Mouse (Mus musculus): ENCODE measurements around the gene Egflam. TPM values are rescaled to one million over a fixed set of nuclear protein-coding genes. Genes with fewer than 3 reads are reported as not detected.

Egflam gene
- polyA plus RNA-seq, 1 experiment from 2014 or later = 8.2 TPM

- Histone ChIP-seq H3K36me3 (ENCODE audit: control insufficient read depth, insufficient read depth, low read length) (no peaks in the 10 kb centered on the region), H3K27me3 (ENCODE audit: control insufficient read depth, insufficient read depth, low read depth, low read length) (no peaks in the 10 kb centered on the region), H3K4me2 (ENCODE audit: low read length) (no peak overlapping the region), H3K4me3 (ENCODE audit: low read depth, low read length) (no peak overlapping the region), H3K4me1 (ENCODE audit: control insufficient read depth, insufficient read depth, low read length) (no peaks in the 10 kb centered on the region), H3K27ac (ENCODE audit: low read length) (no peak overlapping the region), H3K9ac (ENCODE audit: low read depth, low read length) (no peak overlapping the region), H3K9me3 (replicated peaks; ENCODE audit: control insufficient read depth, low read length, poor library complexity, severe bottlenecking) (no peaks in the 10 kb centered on the region)
- ATAC-seq = peak; percentile 62
- WGBS = 6% methylated on average over 3 of the region's 3 CpGs
Measured at GRCm38 (mm10) chr15:7263822-7264221, 134.4 kb downstream of the Egflam start.

GRCm38 (mm10) chr15:7263339-7263738 lies 134.9 kb downstream of the Egflam start:
- Histone ChIP-seq H3K4me2 (ENCODE audit: low read length) (no peak overlapping the region), H3K4me3 (ENCODE audit: low read depth, low read length) (no peak overlapping the region), H3K27ac (ENCODE audit: low read length) (no peak overlapping the region), H3K9ac (ENCODE audit: low read depth, low read length) (no peak overlapping the region), H3K36me3 (ENCODE audit: control insufficient read depth, insufficient read depth, low read length) (no peaks in the 10 kb centered on the region), H3K27me3 (ENCODE audit: control insufficient read depth, insufficient read depth, low read depth, low read length) (no peaks in the 10 kb centered on the region), H3K9me3 (replicated peaks; ENCODE audit: control insufficient read depth, low read length, poor library complexity, severe bottlenecking) (no peaks in the 10 kb centered on the region), H3K4me1 (ENCODE audit: control insufficient read depth, insufficient read depth, low read length) (no peaks in the 10 kb centered on the region)
- ATAC-seq = no peak
- 94% methylated on average over 9 of the region's 9 CpGs for WGBS

DNA sequence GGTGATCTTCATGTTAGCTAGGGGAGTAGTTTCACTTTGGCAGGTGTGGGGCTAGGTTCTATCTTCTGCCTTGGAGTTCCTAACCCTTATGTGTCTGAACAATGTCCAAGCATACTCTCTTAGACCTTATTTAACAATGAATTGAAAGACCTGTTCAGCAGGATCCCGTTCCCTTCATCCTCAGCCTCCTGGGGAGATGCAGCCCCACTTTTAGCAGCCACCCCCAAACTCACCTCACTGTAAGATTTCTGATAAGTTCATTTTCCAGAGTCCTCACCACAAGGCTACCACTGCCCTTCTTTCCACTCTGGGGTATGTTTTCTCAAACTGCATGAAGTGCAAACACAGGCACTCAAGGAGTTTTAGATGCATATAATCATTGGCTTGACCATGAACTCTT lies 136.8 kb downstream of the Egflam start:
- no peak for ATAC-seq
- Histone ChIP-seq H3K4me3 (ENCODE audit: low read depth, low read length) (no peak overlapping the region), H3K4me2 (ENCODE audit: low read length) (no peak overlapping the region), H3K27me3 (ENCODE audit: control insufficient read depth, insufficient read depth, low read depth, low read length) (no peaks in the 10 kb centered on the region), H3K4me1 (ENCODE audit: control insufficient read depth, insufficient read depth, low read length) (no peaks in the 10 kb centered on the region), H3K36me3 (ENCODE audit: control insufficient read depth, insufficient read depth, low read length) (no peaks in the 10 kb centered on the region), H3K27ac (ENCODE audit: low read length) (no peak overlapping the region), H3K9me3 (replicated peaks; ENCODE audit: control insufficient read depth, low read length, poor library complexity, severe bottlenecking) (no peaks in the 10 kb centered on the region), H3K9ac (ENCODE audit: low read depth, low read length) (no peak overlapping the region)
- WGBS = 86% methylated on average over 1 of the region's 1 CpGs

- ATAC-seq = no peak
- no peak overlapping the region for H3K4me2 ChIP-seq (ENCODE audit: low read length)
- no peak overlapping the region for H3K9ac ChIP-seq (ENCODE audit: low read depth, low read length)
- H3K4me3 ChIP-seq (ENCODE audit: low read depth, low read length) = no peak overlapping the region
- no peaks in the 10 kb centered on the region for H3K27me3 ChIP-seq (ENCODE audit: control insufficient read depth, insufficient read depth, low read depth, low read length)
- H3K27ac ChIP-seq (ENCODE audit: low read length) = no peak overlapping the region
- H3K4me1 ChIP-seq (ENCODE audit: control insufficient read depth, insufficient read depth, low read length) = no peaks in the 10 kb centered on the region
- H3K36me3 ChIP-seq (ENCODE audit: control insufficient read depth, insufficient read depth, low read length) = no peaks in the 10 kb centered on the region
- no peaks in the 10 kb centered on the region for H3K9me3 ChIP-seq (replicated peaks; ENCODE audit: control insufficient read depth, low read length, poor library complexity, severe bottlenecking)
- 95% methylated on average over 3 of the region's 3 CpGs for WGBS
Measured at GRCm38 (mm10) chr15:7256577-7256976, 141.6 kb downstream of the Egflam start.

DNA sequence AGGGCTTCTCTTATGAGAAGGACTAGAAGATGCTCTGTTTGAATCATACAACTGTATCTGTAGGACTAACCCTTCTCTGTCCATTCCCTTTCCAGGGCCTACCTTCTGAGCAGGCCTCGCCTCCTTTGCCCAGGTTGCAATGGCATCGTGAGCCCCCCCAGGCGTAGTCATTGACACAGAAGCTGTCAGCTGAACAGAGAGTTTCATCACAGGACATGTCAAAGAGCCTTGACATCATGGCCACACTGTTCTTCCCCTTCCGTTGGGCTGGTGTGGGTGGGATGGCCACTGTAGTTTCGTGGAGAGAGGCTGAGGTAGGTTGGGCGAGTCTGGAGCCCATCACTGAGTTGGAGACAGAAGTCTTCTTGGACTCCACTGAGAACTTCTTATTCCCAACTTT lies 144.9 kb downstream of the Egflam start:
- H3K36me3 ChIP-seq (ENCODE audit: control insufficient read depth, insufficient read depth, low read length) = no peaks in the 10 kb centered on the region
- no peak for ATAC-seq
- H3K9me3 ChIP-seq (replicated peaks; ENCODE audit: control insufficient read depth, low read length, poor library complexity, severe bottlenecking) = no peaks in the 10 kb centered on the region; the same call in 1 of the 2 replicates
- H3K4me2 ChIP-seq (ENCODE audit: low read length) = no peak overlapping the region
- no peaks in the 10 kb centered on the region for H3K27me3 ChIP-seq (ENCODE audit: control insufficient read depth, insufficient read depth, low read depth, low read length)
- no peak overlapping the region for H3K4me3 ChIP-seq (ENCODE audit: low read depth, low read length)
- no peak overlapping the region for H3K27ac ChIP-seq (ENCODE audit: low read length)
- H3K9ac ChIP-seq (ENCODE audit: low read depth, low read length) = no peak overlapping the region
- 97% methylated on average over 6 of the region's 6 CpGs for WGBS
- H3K4me1 ChIP-seq (ENCODE audit: control insufficient read depth, insufficient read depth, low read length) = no peaks in the 10 kb centered on the region

- no peak for ATAC-seq
- no peak overlapping the region for H3K4me3 ChIP-seq (ENCODE audit: low read depth, low read length)
- 73% methylated on average over 12 of the region's 12 CpGs for WGBS
- no peaks in the 10 kb centered on the region; the same call in 1 of the 2 replicates for H3K9me3 ChIP-seq (replicated peaks; ENCODE audit: control insufficient read depth, low read length, poor library complexity, severe bottlenecking)
- no peak overlapping the region for H3K4me2 ChIP-seq (ENCODE audit: low read length)
- H3K9ac ChIP-seq (ENCODE audit: low read depth, low read length) = no peak overlapping the region
- H3K27me3 ChIP-seq (ENCODE audit: control insufficient read depth, insufficient read depth, low read depth, low read length) = no peaks in the 10 kb centered on the region
- H3K4me1 ChIP-seq (ENCODE audit: control insufficient read depth, insufficient read depth, low read length) = no peaks in the 10 kb centered on the region
- no peak overlapping the region for H3K27ac ChIP-seq (ENCODE audit: low read length)
- H3K36me3 ChIP-seq (ENCODE audit: control insufficient read depth, insufficient read depth, low read length) = no peaks in the 10 kb centered on the region
Measured at GRCm38 (mm10) chr15:7252106-7252636, 146.0 kb downstream of the Egflam start.

DNA sequence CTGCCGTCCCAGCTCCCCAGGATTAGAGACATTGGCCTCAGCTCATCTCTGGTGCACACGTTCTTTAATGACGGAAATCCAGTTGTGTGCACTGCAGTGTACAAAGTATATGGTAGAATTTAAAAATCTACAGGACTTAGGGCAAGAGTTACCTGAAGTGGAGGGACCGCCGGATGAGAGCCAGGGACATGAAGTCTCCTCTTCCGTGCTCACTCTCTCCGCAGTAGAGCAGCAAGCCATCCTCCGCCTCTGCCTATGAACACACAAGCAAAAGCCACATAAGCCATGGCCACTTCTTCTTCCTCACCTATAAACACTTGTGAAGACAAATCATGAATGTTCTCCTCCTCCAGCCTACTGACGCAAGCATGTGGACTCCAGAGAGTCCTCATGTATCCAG lies 147.2 kb downstream of the Egflam start:
- no peak for ATAC-seq
- no peaks in the 10 kb centered on the region for H3K36me3 ChIP-seq (ENCODE audit: control insufficient read depth, insufficient read depth, low read length)
- H3K9ac ChIP-seq (ENCODE audit: low read depth, low read length) = no peak overlapping the region
- H3K27me3 ChIP-seq (ENCODE audit: control insufficient read depth, insufficient read depth, low read depth, low read length) = no peaks in the 10 kb centered on the region
- H3K9me3 ChIP-seq (replicated peaks; ENCODE audit: control insufficient read depth, low read length, poor library complexity, severe bottlenecking) = no peaks in the 10 kb centered on the region; the same call in 1 of the 2 replicates
- H3K4me1 ChIP-seq (ENCODE audit: control insufficient read depth, insufficient read depth, low read length) = no peaks in the 10 kb centered on the region
- H3K4me2 ChIP-seq (ENCODE audit: low read length) = no peak overlapping the region
- H3K27ac ChIP-seq (ENCODE audit: low read length) = no peak overlapping the region
- WGBS = 97% methylated on average over 9 of the region's 9 CpGs
- no peak overlapping the region for H3K4me3 ChIP-seq (ENCODE audit: low read depth, low read length)

DNA sequence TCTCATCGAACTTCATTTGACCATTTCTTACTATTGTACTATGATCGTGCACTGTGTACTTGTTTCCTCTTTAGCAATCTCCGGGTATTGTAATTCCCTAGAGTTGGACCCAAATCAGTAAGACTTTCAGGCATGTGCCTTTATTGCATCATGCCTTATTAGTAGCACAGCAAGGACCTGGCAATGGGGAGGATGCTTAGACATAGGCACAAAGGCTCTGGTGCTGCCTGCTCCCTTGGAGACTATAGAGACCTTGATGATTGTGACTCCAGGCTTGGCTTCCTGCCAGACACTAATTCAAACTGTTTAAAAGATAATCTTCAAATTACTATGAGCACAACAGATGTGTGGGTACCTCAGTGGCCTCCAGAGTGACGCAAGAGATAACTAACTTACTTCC lies 149.0 kb downstream of the Egflam start:
- H3K27me3 ChIP-seq (ENCODE audit: control insufficient read depth, insufficient read depth, low read depth, low read length) = no peaks in the 10 kb centered on the region
- ATAC-seq = no peak
- no peak overlapping the region for H3K27ac ChIP-seq (ENCODE audit: low read length)
- no peak overlapping the region for H3K4me2 ChIP-seq (ENCODE audit: low read length)
- no peaks in the 10 kb centered on the region; the same call in 1 of the 2 replicates for H3K9me3 ChIP-seq (replicated peaks; ENCODE audit: control insufficient read depth, low read length, poor library complexity, severe bottlenecking)
- H3K4me3 ChIP-seq (ENCODE audit: low read depth, low read length) = no peak overlapping the region
- no peaks in the 10 kb centered on the region for H3K36me3 ChIP-seq (ENCODE audit: control insufficient read depth, insufficient read depth, low read length)
- no peak overlapping the region for H3K9ac ChIP-seq (ENCODE audit: low read depth, low read length)
- WGBS = 83% methylated on average over 4 of the region's 4 CpGs
- no peaks in the 10 kb centered on the region for H3K4me1 ChIP-seq (ENCODE audit: control insufficient read depth, insufficient read depth, low read length)

- Histone ChIP-seq H3K4me3 (ENCODE audit: low read depth, low read length) (no peak overlapping the region), H3K36me3 (ENCODE audit: control insufficient read depth, insufficient read depth, low read length) (no peaks in the 10 kb centered on the region), H3K27ac (ENCODE audit: low read length) (no peak overlapping the region), H3K9me3 (replicated peaks; ENCODE audit: control insufficient read depth, low read length, poor library complexity, severe bottlenecking) (no peaks in the 10 kb centered on the region; the same call in 1 of the 2 replicates), H3K4me1 (ENCODE audit: control insufficient read depth, insufficient read depth, low read length) (no peaks in the 10 kb centered on the region), H3K27me3 (ENCODE audit: control insufficient read depth, insufficient read depth, low read depth, low read length) (no peaks in the 10 kb centered on the region), H3K4me2 (ENCODE audit: low read length) (no peak overlapping the region), H3K9ac (ENCODE audit: low read depth, low read length) (no peak overlapping the region)
- WGBS = 91% methylated on average over 8 of the region's 8 CpGs
- no peak for ATAC-seq
Measured at GRCm38 (mm10) chr15:7247321-7247720, 150.9 kb downstream of the Egflam start.

Measured in midbrain, embryonic 16.5 days (tissue).